Mouse (Mus musculus): Measurements from ENCODE around the gene Rexo1. TPM values are rescaled to one million over a fixed set of nuclear protein-coding genes. Genes with fewer than 3 reads are reported as not detected.

Gene Rexo1
- polyA plus RNA-seq, 1 experiment, result 23.0 TPM

GRCm38 (mm10) chr10:80557346-80557965, 3.9 kb downstream of the Rexo1 start:
- H3K27me3 ChIP-seq (ENCODE audit: control insufficient read depth, insufficient read depth, insufficient read length), result no peaks in the 10 kb centered on the region
- H3K4me3 ChIP-seq (ENCODE audit: insufficient read depth, poor library complexity, severe bottlenecking), result no peak overlapping the region
- peaks cover 90% of the 10 kb centered on the region for H3K79me2 ChIP-seq (ENCODE audit: control insufficient read depth, insufficient read depth)
- no peak for TF ChIP-seq CEBPB (IDR thresholded peaks at IDR 0.05; ENCODE audit: low read depth)
- TF ChIP-seq CTCF (IDR thresholded peaks at IDR 0.05; ENCODE audit: control insufficient read depth, insufficient read depth, insufficient read length), result peak; percentile 70
- no peak overlapping the region for H3ac ChIP-seq (ENCODE audit: control insufficient read depth, insufficient read length, low read depth)
- no peaks in the 10 kb centered on the region for H3K36me3 ChIP-seq (ENCODE audit: control insufficient read depth, insufficient read depth)
- H3K79me3 ChIP-seq (ENCODE audit: low read depth), result peaks cover 74% of the 10 kb centered on the region

- Histone ChIP-seq H3K79me2 (ENCODE audit: control insufficient read depth, insufficient read depth) (peaks cover 83% of the 10 kb centered on the region), H3ac (ENCODE audit: control insufficient read depth, insufficient read length, low read depth) (no peak overlapping the region), H3K79me3 (ENCODE audit: low read depth) (peaks cover 60% of the 10 kb centered on the region), H3K4me3 (ENCODE audit: insufficient read depth, poor library complexity, severe bottlenecking) (no peak overlapping the region), H3K36me3 (ENCODE audit: control insufficient read depth, insufficient read depth) (no peaks in the 10 kb centered on the region), H3K27me3 (ENCODE audit: control insufficient read depth, insufficient read depth, insufficient read length) (no peaks in the 10 kb centered on the region)
- TF ChIP-seq FOSL1 (IDR thresholded peaks at IDR 0.05; ENCODE audit: insufficient read depth, low read length, poor library complexity, severe bottlenecking) (no peak), CEBPB (IDR thresholded peaks at IDR 0.05; ENCODE audit: low read depth) (no peak), USF1 (IDR thresholded peaks at IDR 0.05; ENCODE audit: low read depth) (no peak), MYOD1 (IDR thresholded peaks at IDR 0.05; ENCODE audit: control insufficient read depth, insufficient read length, low read depth) (no peak), MYOG (IDR thresholded peaks at IDR 0.05; ENCODE audit: control insufficient read depth, extremely low read depth, insufficient read length) (no peak), CTCF (IDR thresholded peaks at IDR 0.05; ENCODE audit: control insufficient read depth, insufficient read depth, insufficient read length) (no peak), MAX (IDR thresholded peaks at IDR 0.05) (no peak)
Measured at GRCm38 (mm10) chr10:80553997-80554396, 7.4 kb downstream of the Rexo1 start.

GRCm38 (mm10) chr10:80553575-80553974, 7.8 kb downstream of the Rexo1 start:
- Histone ChIP-seq H3K79me3 (ENCODE audit: low read depth) (peaks cover 56% of the 10 kb centered on the region), H3K4me3 (ENCODE audit: insufficient read depth, poor library complexity, severe bottlenecking) (no peak overlapping the region), H3K36me3 (ENCODE audit: control insufficient read depth, insufficient read depth) (no peaks in the 10 kb centered on the region), H3K79me2 (ENCODE audit: control insufficient read depth, insufficient read depth) (peaks cover 79% of the 10 kb centered on the region), H3K27me3 (ENCODE audit: control insufficient read depth, insufficient read depth, insufficient read length) (no peaks in the 10 kb centered on the region), H3ac (ENCODE audit: control insufficient read depth, insufficient read length, low read depth) (no peak overlapping the region)
- TF ChIP-seq CTCF (IDR thresholded peaks at IDR 0.05; ENCODE audit: control insufficient read depth, insufficient read depth, insufficient read length), result no peak
- no peak for TF ChIP-seq FOSL1 (IDR thresholded peaks at IDR 0.05; ENCODE audit: insufficient read depth, low read length, poor library complexity, severe bottlenecking)

GRCm38 (mm10) chr10:80552364-80552763, 9.0 kb downstream of the Rexo1 start:
- TF ChIP-seq CEBPB (IDR thresholded peaks at IDR 0.05; ENCODE audit: low read depth), result no peak
- no peak for TF ChIP-seq MYOG (IDR thresholded peaks at IDR 0.05; ENCODE audit: control insufficient read depth, extremely low read depth, insufficient read length)
- TF ChIP-seq CTCF (IDR thresholded peaks at IDR 0.05; ENCODE audit: control insufficient read depth, insufficient read depth, insufficient read length), result no peak
- no peak for TF ChIP-seq MYOD1 (IDR thresholded peaks at IDR 0.05; ENCODE audit: control insufficient read depth, insufficient read length, low read depth)
- TF ChIP-seq USF1 (IDR thresholded peaks at IDR 0.05; ENCODE audit: low read depth), result no peak
- no peak for TF ChIP-seq MAX (IDR thresholded peaks at IDR 0.05)
- TF ChIP-seq FOSL1 (IDR thresholded peaks at IDR 0.05; ENCODE audit: insufficient read depth, low read length, poor library complexity, severe bottlenecking), result no peak
- Histone ChIP-seq H3K4me3 (ENCODE audit: insufficient read depth, poor library complexity, severe bottlenecking) (no peak overlapping the region), H3ac (ENCODE audit: control insufficient read depth, insufficient read length, low read depth) (no peak overlapping the region), H3K79me2 (ENCODE audit: control insufficient read depth, insufficient read depth) (peaks cover 67% of the 10 kb centered on the region), H3K36me3 (ENCODE audit: control insufficient read depth, insufficient read depth) (peaks cover 7% of the 10 kb centered on the region), H3K27me3 (ENCODE audit: control insufficient read depth, insufficient read depth, insufficient read length) (no peaks in the 10 kb centered on the region), H3K79me3 (ENCODE audit: low read depth) (peaks cover 45% of the 10 kb centered on the region)

- H3K36me3 ChIP-seq (ENCODE audit: control insufficient read depth, insufficient read depth), result peaks cover 23% of the 10 kb centered on the region
- H3K79me2 ChIP-seq (ENCODE audit: control insufficient read depth, insufficient read depth), result peaks cover 36% of the 10 kb centered on the region
- no peak overlapping the region for H3ac ChIP-seq (ENCODE audit: control insufficient read depth, insufficient read length, low read depth)
Measured at GRCm38 (mm10) chr10:80549279-80549678, 12.1 kb downstream of the Rexo1 start.

GRCm38 (mm10) chr10:80548428-80549006, 12.8 kb downstream of the Rexo1 start:
- Histone ChIP-seq H3K4me3 (ENCODE audit: insufficient read depth, poor library complexity, severe bottlenecking) (no peak overlapping the region), H3ac (ENCODE audit: control insufficient read depth, insufficient read length, low read depth) (no peak overlapping the region), H3K36me3 (ENCODE audit: control insufficient read depth, insufficient read depth) (peaks cover 29% of the 10 kb centered on the region), H3K79me2 (ENCODE audit: control insufficient read depth, insufficient read depth) (peaks cover 28% of the 10 kb centered on the region), H3K27me3 (ENCODE audit: control insufficient read depth, insufficient read depth, insufficient read length) (no peaks in the 10 kb centered on the region), H3K79me3 (ENCODE audit: low read depth) (peaks cover 13% of the 10 kb centered on the region)
- TF ChIP-seq USF1 (IDR thresholded peaks at IDR 0.05; ENCODE audit: low read depth), result no peak
- TF ChIP-seq CTCF (IDR thresholded peaks at IDR 0.05; ENCODE audit: control insufficient read depth, insufficient read depth, insufficient read length), result peak; percentile 60

More at GRCm38 (mm10) chr10:80549279-80549678, 12.1 kb downstream of the Rexo1 start:
- Histone ChIP-seq H3K4me3 (ENCODE audit: insufficient read depth, poor library complexity, severe bottlenecking) (no peak overlapping the region), H3K27me3 (ENCODE audit: control insufficient read depth, insufficient read depth, insufficient read length) (no peaks in the 10 kb centered on the region), H3K79me3 (ENCODE audit: low read depth) (peaks cover 20% of the 10 kb centered on the region)
- TF ChIP-seq MYOD1 (IDR thresholded peaks at IDR 0.05; ENCODE audit: control insufficient read depth, insufficient read length, low read depth) (no peak), USF1 (IDR thresholded peaks at IDR 0.05; ENCODE audit: low read depth) (no peak), MYOG (IDR thresholded peaks at IDR 0.05; ENCODE audit: control insufficient read depth, extremely low read depth, insufficient read length) (no peak), MAX (IDR thresholded peaks at IDR 0.05) (no peak), CTCF (IDR thresholded peaks at IDR 0.05; ENCODE audit: control insufficient read depth, insufficient read depth, insufficient read length) (no peak), FOSL1 (IDR thresholded peaks at IDR 0.05; ENCODE audit: insufficient read depth, low read length, poor library complexity, severe bottlenecking) (no peak), CEBPB (IDR thresholded peaks at IDR 0.05; ENCODE audit: low read depth) (no peak)
